Mouse (Mus musculus): ENCODE measurements around the gene Ism2.
"Not testable (repeated sequence)": the region's sequence is repeated elsewhere in the genome, so short reads cannot be mapped to it uniquely, and the experiment has no call there.

The Ism2 gene

DNA sequence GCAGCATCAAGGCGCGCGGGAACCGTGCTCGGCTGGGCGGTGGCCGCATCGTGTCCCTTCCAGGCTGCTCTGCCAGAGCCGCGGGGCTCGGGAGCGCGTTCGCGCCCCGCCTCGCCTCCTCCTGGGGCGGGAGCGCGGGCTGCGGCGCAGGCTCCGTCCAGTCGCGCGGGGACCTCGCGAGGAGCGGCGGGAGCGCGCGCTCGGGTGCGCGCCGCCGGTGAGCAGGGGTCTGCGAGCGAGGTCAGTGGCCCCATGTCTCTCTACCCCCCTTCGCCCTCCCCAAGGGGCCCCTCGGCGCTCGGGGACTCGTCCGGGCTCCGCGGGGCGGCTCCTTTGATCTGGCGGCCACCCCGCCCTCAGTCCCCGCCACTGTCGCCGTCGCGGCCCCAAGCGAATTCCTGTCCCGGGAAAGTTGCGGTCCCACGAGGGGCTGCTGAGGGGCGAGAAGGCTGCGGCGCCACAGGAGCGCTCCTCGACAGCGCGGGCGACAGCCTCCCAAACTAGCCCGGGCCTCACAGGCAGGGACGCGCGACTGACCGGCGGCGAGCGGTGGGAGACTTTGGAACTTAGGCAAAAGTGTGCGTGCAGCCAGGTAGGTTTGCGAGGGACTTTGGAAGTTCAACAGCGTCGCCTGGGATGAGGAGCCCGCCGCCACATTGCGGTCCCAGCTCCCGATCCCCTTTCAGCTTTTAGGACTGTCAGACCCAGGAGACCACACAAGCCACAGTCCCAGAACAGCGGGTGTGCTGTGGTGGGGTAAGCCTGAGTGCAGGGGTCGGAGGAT, at the start of gene Ism2:
TSS of gene Ism2 (minus strand) at position 49 of the 784 bp plus-strand sequence.
- DNase-seq = peak; percentile 20 to 56

- no peak for DNase-seq
Observed at GRCm38 (mm10) chr12:87348029-87348428, 48.5 kb upstream of the Ism2 start.

DNA sequence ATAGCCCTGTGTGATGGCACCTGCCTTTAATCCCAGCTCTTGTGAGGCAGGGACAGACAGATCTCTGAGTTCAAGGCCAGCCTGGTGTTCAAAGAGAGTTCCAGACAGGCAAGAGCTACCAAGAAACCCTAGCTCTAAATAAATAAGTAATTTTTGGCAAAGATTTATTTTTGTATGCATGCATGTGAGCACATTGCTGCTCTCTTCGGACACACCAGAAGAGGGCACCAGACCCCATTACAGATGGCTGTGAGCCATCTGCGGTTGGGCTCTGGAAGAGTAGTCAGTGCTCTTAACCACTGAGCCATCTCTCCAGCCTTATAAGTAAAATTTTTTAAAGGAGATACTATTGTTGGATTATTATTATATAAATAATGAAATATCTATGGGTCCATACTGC, 48.0 kb upstream of the Ism2 start:
- DNase-seq = peak in 1 of 2 experiments; percentile 33

- no peak for DNase-seq
Observed at GRCm38 (mm10) chr12:87343084-87343605, 43.6 kb upstream of the Ism2 start.

GRCm38 (mm10) chr12:87338082-87338481, 38.6 kb upstream of the Ism2 start:
- DNase-seq = no peak

GRCm38 (mm10) chr12:87334886-87335285, 35.4 kb upstream of the Ism2 start:
- DNase-seq = peak in 1 of 2 experiments; percentile 28

GRCm38 (mm10) chr12:87333794-87334193, 34.3 kb upstream of the Ism2 start:
- DNase-seq = no peak

DNA sequence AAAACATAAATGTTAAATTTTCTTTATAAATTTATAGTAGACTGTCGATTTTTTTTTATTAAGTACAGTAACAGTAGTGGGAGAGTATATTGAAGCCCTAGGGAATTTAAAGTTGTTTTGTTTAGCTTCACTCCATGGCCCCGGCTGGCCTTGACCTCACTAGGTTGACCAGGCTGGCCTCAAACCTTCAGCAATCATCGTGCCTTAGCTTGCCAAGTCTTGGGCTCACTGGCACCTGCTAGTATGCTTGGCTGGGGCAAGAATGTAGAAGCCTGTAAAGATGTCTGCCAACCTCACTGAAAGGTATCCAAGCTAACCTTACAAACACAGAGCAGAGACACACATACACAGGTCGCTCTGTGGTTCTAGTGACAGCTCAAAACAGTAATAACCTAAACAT, 33.0 kb upstream of the Ism2 start:
- peak in 1 of 2 experiments; percentile 22 for DNase-seq

GRCm38 (mm10) chr12:87331908-87332307, 32.4 kb upstream of the Ism2 start:
- peak in 1 of 2 experiments; percentile 7 for DNase-seq

DNA sequence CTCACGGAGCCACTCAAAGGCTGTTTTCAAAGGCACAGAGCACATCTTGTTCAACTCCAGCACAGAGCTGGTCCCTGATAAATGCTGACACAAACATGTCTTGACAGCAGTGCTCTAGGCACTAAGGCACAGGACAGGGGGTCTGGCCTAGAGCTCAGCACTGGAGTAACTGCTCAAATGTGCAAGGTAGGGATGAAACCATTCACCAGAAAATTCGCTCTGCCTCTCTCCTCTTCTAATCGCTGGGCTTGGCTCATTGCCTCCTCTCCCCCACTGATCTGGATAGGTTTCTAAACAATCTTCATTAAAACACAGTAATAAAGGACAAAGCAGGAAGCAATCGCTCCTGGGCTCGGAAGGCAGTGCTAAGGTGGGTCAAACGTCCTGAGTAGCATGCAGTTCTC, 31.6 kb upstream of the Ism2 start:
- DNase-seq = peak; percentile 9 to 14

DNA sequence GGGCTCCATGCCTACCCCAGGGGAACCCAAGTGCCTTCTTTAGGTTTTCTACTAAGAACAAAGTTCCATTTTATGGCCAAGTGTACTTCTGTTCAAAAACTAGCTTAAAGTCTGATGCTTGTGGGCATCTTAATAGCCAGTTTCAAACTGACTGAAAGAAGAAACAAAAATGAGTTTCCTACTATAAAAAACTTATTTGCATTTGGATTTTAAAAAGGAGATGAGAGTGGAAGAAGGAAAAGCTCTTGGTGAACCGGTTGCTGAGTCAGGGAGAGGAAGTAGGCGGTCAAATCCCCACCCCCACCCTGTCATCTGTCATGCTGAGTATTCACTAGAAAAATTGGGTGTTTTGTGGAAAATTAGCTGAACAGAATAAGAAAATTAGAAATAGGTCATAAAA, 30.7 kb upstream of the Ism2 start:
- DNase-seq = no peak

DNA sequence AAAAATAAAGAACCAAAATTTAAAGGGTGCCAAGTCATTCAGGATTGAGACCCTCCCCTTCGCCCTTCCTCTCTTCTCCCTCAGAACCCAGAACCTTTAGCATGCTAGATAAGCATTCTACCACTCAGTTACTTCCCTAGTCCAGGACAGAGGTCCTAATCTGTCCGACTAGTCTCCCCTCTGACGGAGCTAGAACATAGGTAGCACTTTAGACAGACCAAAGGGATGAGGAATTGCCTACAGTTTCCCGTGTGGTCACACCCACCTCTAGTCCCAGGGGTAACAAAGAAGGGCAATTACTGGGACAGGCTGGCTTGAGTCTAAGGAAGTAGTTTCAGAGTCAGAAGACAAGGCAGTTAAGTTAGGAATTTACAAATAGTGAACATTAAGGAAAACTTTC, 28.5 kb upstream of the Ism2 start:
- DNase-seq = no peak

DNA sequence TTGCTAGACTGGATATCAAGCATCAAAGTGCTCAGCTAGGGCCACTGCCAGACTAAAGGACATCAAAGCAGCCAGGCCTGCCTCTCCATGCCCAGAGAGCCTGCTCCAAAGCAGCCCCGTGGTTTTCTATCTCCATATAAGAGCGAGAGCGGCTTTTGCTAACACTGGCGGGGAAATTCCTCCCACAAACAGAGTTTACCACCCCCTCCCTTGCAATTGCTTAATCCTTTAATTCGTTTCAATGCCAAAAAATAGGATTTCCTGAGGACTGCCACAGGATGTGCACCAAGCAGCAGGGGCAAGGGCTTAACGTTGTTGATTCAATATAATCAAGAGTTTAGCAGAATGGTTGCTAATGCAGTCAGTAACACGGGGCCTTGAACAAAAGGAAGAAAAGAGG, 28.1 kb upstream of the Ism2 start:
- DNase-seq = no peak

DNA sequence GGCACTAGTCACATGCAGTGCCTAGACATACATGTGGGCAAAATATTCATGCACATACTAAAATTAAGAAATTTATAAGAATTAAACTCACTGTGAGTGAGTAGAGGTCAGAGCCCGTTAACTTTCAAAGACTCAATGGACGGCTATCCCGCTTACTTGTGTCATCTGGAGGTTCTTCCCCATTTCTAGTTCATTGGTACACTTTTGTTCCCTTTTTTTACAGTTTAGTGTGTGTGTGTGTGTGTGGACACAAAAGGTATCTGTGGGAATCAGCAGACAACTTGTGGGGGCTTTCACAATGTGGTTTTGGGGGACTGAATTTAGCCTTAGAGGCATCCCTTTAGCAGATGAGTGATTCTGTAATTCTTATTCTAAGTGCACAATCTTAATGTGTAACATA, 25.9 kb upstream of the Ism2 start:
- DNase-seq = no peak

- DNase-seq = no peak
Observed at GRCm38 (mm10) chr12:87319229-87319628, 19.7 kb upstream of the Ism2 start.

GRCm38 (mm10) chr12:87317951-87318350, 18.4 kb upstream of the Ism2 start:
- no peak for DNase-seq

DNA sequence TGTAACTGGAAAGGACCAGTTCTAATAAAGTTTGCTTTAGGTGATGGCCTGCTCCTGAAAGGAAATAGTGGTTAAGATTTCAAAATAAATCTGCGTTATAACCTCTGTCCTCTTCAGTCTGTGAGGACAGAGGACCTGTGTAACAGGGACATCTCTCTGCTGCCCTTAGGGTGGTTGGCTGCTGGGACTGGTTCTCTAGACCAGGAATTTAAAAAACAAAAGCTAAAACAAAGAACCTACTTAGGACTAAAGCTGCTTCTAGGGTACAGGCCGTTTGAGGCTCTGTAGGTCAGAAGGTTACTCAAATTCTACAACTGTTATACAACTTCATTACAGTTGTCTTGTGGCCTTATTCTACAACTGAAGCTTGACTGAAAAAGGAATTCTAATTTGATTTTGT, 13.6 kb upstream of the Ism2 start:
- no peak for DNase-seq

DNA sequence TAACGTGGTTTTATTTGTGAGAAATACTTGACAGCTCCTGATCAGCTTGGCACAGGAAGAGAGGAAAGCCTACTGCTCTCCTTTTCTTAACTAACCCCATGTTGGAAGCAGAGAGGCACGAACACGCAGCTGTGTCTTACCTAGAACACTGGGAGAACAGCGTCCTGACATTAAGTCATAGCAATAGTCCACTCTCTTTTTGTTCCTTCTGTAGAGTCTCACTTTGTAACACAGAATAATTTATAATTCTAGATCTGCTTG, 7.0 kb upstream of the Ism2 start:
- DNase-seq = not testable (repeated sequence)

GRCm38 (mm10) chr12:87305767-87306583, 6.5 kb upstream of the Ism2 start:
- DNase-seq = no peak

GRCm38 (mm10) chr12:87301189-87301588, 1.7 kb upstream of the Ism2 start:
- DNase-seq = no peak

DNA sequence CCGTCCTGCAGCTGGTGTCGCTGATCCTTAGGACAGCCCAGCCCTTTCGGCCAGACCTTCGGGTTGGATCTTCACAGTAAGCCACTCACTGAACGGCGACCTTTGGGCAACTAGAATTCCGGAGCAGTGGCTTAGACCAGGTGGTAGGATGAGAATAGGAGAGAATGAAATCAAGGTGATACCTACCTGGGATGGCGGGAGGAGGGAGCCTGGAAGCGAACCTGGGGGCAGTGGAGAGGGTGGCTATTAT, 861 bp upstream of the Ism2 start:
- DNase-seq = peak; percentile 5 to 31

DNA sequence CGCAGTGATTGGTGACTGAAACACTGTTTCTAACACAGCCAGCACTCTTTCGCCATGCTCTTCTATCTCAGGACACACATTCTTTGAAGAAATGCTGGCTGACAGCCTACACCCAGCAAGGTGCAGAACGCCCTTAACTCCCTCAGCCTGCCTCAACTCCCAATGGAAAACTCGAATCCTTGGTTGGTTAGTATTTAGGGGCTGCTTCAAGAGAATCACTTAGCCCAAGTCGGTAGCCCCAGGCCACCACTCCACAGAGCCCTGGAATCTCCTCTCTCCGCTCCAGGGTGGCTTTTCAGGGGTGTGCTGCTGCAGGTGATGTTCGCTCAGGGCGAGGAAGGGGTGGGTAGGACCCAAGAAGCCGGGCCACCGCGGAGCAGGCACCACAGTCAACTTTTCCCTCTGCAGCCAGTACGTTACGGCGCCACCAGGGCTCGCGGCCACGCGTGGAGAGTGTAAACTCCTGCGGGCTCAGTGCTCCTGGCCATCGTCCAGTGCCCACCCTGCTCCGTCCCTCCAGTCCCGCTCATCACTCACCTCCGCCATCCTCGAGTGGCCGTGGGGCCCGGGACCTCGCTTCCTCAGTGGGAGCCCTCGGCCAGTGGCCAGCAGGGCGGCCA, 358 bp downstream of the Ism2 start:
- no peak for DNase-seq

- peak in 1 of 2 experiments; percentile 11 for DNase-seq
Observed at GRCm38 (mm10) chr12:87293934-87294333, 5.6 kb downstream of the Ism2 start.

DNA sequence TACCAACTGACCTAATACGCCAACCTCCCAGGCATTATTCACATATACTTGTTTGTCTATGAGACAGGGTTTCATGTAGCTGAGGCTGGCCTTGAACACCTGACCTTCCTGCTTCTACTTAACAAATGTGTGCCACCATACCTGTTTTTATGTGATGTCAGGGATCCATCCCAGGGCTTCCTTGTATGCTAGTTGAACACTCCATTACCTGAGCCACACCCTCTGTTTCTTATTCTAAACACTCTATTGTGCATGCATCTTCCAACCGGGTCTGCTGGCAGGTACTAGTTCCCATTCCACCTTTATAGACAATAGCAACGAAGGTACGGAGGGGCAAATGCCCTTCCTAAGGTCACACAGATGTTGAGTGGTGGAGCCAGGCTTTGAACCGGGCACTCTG, 10.4 kb downstream of the Ism2 start:
- no peak for DNase-seq

Data from kidney, postnatal 36 days (tissue).